Mouse (Mus musculus) lung, embryonic 15.5 days (tissue): ENCODE measurements around the gene Per3. TPM values are rescaled to one million over a fixed set of nuclear protein-coding genes. Genes with fewer than 3 reads are reported as not detected.
A peak's percentile ranks its signal among the peaks of the same experiment; 100 is the strongest.

Experiments
- ATAC-seq: fragments of 200-750 bp; cut with Nextera tagmentation; 2 replicates; pipeline ENCODE4 v1.8.0; 2017; ENCODE audit warnings: moderate number of reproducible peaks, borderline replicate concordance; ENCODE audit not compliant: low FRiP score, low TSS enrichment; ENCODE audit errors: extremely low read depth
- H3K27ac ChIP-seq: fragments of 300-500 bp; sonication (generic); 2 replicates; pipeline ENCODE4 v1.5.1; 2015; ENCODE audit warnings: moderate library complexity, mild to moderate bottlenecking, inconsistent platforms
- H3K27me3 ChIP-seq: fragments of 300-500 bp; sonication (generic); 2 replicates; pipeline ENCODE4 v1.6.1; 2015; ENCODE audit warnings: inconsistent platforms
- H3K36me3 ChIP-seq: fragments of 300-500 bp; sonication (generic); 2 replicates; pipeline ENCODE4 v1.6.1; 2015; ENCODE audit warnings: inconsistent platforms
- H3K4me1 ChIP-seq: fragments of 300-500 bp; sonication (generic); 2 replicates; pipeline ENCODE4 v1.6.1; 2015; ENCODE audit warnings: inconsistent platforms
- H3K4me2 ChIP-seq: fragments of 300-500 bp; sonication (generic); 2 replicates; pipeline ENCODE4 v1.6.1; 2015; ENCODE audit warnings: inconsistent platforms, mild to moderate bottlenecking, moderate library complexity
- H3K4me3 ChIP-seq: fragments of 300-500 bp; sonication (generic); 2 replicates; pipeline ENCODE4 v1.5.1; 2015; ENCODE audit warnings: mild to moderate bottlenecking, inconsistent platforms
- H3K9ac ChIP-seq: fragments of 300-500 bp; sonication (generic); 2 replicates; pipeline ENCODE4 v1.6.1; 2015; ENCODE audit warnings: inconsistent platforms
- H3K9me3 ChIP-seq: fragments of 300-500 bp; sonication (generic); 2 replicates; pipeline ENCODE4 v1.6.1; 2016; ENCODE audit warnings: inconsistent platforms
- WGBS: fragments of 180-500 bp; shearing (Covaris S2); methylation state at CpG from one replicate; pipeline ENCODE4 v1.1.7; 2015; 5-methylcytosine and 5-hydroxymethylcytosine counted together
- polyA plus RNA-seq: library from polyadenylated mRNA; unstranded; fragments of >200 nt; fragmentation: Nextera tagmentation; extraction: Ambion mirVana; gene quantifications from 2 replicates; pipeline ENCODE4 v1.2.1, GENCODE M21; 2015

The Per3 gene
- polyA plus RNA-seq, 1 experiment from 2014 or later: 8.3 TPM

GRCm38 (mm10) chr4:150975145-150975544 lies 69.3 kb downstream of the Per3 start:
- no peak for ATAC-seq
- no peaks in the 10 kb centered on the region for H3K9me3 ChIP-seq
- H3K36me3 ChIP-seq: no peaks in the 10 kb centered on the region
- no peak overlapping the region for H3K4me3 ChIP-seq
- H3K27ac ChIP-seq: no peak overlapping the region
- H3K4me2 ChIP-seq: no peak overlapping the region
- 13% methylated on average over 1 of the region's 1 CpGs for WGBS
- H3K9ac ChIP-seq: no peak overlapping the region
- no peaks in the 10 kb centered on the region for H3K27me3 ChIP-seq
- no peaks in the 10 kb centered on the region for H3K4me1 ChIP-seq

GRCm38 (mm10) chr4:150973264-150973663 lies 71.2 kb downstream of the Per3 start:
- WGBS: 82% methylated on average over 8 of the region's 8 CpGs
- H3K4me3 ChIP-seq: no peak overlapping the region
- no peaks in the 10 kb centered on the region for H3K4me1 ChIP-seq
- no peaks in the 10 kb centered on the region for H3K36me3 ChIP-seq
- H3K4me2 ChIP-seq: no peak overlapping the region
- H3K27ac ChIP-seq: no peak overlapping the region
- H3K9me3 ChIP-seq: no peaks in the 10 kb centered on the region
- no peak for ATAC-seq
- no peak overlapping the region for H3K9ac ChIP-seq
- no peaks in the 10 kb centered on the region for H3K27me3 ChIP-seq

DNA sequence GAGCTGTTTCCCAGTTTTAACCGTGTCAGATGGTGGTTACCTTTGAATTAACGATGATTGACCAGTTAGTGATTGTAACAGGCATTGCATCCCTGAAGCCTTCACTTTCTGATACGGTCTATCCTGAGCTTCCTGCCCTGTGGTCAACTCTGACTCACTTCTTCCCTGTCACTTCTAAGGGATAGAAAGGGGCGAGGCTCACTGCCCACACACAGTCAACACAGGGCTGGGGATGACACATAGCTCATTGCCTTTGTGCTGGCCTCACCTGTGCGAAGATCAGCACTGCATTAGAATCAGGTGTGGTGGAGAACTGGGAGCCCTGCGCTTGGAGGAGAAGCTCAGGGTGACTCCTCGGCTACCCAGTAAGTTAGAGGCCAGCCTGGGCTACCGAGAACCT lies 75.5 kb downstream of the Per3 start:
- no peak overlapping the region for H3K9ac ChIP-seq
- no peaks in the 10 kb centered on the region for H3K27me3 ChIP-seq
- H3K4me1 ChIP-seq: no peaks in the 10 kb centered on the region
- no peak overlapping the region for H3K27ac ChIP-seq
- WGBS: 83% methylated on average over 8 of the region's 8 CpGs
- ATAC-seq: no peak
- H3K36me3 ChIP-seq: no peaks in the 10 kb centered on the region
- no peak overlapping the region for H3K4me3 ChIP-seq
- no peak overlapping the region for H3K4me2 ChIP-seq
- H3K9me3 ChIP-seq: no peaks in the 10 kb centered on the region

- no peaks in the 10 kb centered on the region for H3K36me3 ChIP-seq
- no peak overlapping the region for H3K4me2 ChIP-seq
- H3K9me3 ChIP-seq: no peaks in the 10 kb centered on the region
- no peak overlapping the region for H3K27ac ChIP-seq
- 13% methylated on average over 7 of the region's 7 CpGs for WGBS
- no peak overlapping the region for H3K9ac ChIP-seq
- H3K4me3 ChIP-seq: no peak overlapping the region
- H3K4me1 ChIP-seq: 0 out of 2 replicates have a peak, but pooled peaks cover 4% of the 10 kb centered on the region
- ATAC-seq: no peak
- H3K27me3 ChIP-seq: no peaks in the 10 kb centered on the region
Measured at GRCm38 (mm10) chr4:150966556-150966955, 77.9 kb downstream of the Per3 start.

- Histone ChIP-seq H3K4me3 (no peak overlapping the region), H3K4me1 (0 out of 2 replicates have a peak, but pooled peaks cover 4% of the 10 kb centered on the region), H3K9ac (no peak overlapping the region), H3K36me3 (no peaks in the 10 kb centered on the region), H3K27ac (no peak overlapping the region), H3K4me2 (no peak overlapping the region), H3K27me3 (no peaks in the 10 kb centered on the region), H3K9me3 (no peaks in the 10 kb centered on the region)
- 63% methylated on average over 11 of the region's 11 CpGs for WGBS
- no peak for ATAC-seq
Measured at GRCm38 (mm10) chr4:150965555-150965951, 78.9 kb downstream of the Per3 start.

DNA sequence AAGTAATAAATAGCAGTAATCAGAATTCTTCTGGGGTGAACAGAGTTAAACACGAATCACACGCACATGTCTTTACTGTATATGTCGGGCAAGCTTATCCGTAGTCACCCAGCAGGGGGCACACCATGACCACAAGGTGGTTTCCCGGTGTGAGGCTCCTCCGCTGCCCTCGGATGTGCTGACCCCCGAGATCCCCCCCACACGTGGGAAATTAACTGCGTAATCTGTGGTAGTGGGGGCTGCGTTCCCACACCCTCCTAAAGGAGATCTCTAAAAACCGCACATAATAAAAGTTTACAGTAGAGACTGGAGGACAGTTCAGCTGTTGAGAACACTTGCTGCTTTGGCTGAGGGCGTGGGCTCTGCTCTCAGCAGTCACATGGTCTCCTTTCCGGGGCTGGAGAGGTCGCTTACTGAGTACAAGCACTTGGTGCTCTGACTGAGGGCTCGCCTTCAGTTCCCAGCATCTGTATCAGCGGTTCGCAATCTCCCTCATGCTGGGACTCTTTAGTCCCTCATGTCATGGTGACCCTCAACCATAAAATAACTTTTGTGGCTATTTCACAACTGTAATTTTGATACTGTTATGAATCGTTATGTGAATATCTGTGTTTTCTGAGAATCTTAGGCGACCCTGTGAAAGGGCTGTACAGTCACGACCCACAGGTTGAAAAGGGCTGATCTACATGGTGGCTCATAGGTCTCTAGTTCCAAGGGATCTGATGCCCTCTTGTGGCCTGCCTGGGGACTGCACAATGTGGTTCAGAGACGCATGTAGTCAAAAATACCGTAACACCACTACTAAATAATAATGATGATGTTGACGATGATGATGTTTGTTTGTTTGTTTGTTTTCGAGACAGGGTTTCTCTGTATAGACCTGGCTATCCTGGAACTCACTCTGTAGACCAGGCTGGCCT lies 79.6 kb downstream of the Per3 start:
- no peak overlapping the region for H3K9ac ChIP-seq
- no peaks in the 10 kb centered on the region for H3K27me3 ChIP-seq
- no peaks in the 10 kb centered on the region for H3K36me3 ChIP-seq
- 11% methylated on average over 25 of the region's 25 CpGs for WGBS
- H3K27ac ChIP-seq: no peak overlapping the region
- peak overlapping the region; percentile 23 for H3K4me3 ChIP-seq
- no peak for ATAC-seq
- H3K9me3 ChIP-seq: no peaks in the 10 kb centered on the region
- H3K4me2 ChIP-seq: peak overlapping the region; percentile 44
- 0 out of 2 replicates have a peak, but pooled peaks cover 4% of the 10 kb centered on the region for H3K4me1 ChIP-seq

- Histone ChIP-seq H3K36me3 (no peaks in the 10 kb centered on the region), H3K9me3 (no peaks in the 10 kb centered on the region), H3K4me3 (no peak overlapping the region), H3K27ac (no peak overlapping the region), H3K4me1 (0 out of 2 replicates have a peak, but pooled peaks cover 4% of the 10 kb centered on the region), H3K9ac (no peak overlapping the region), H3K27me3 (no peaks in the 10 kb centered on the region), H3K4me2 (no peak overlapping the region)
- ATAC-seq: no peak
- 66% methylated on average over 2 of the region's 2 CpGs for WGBS
Measured at GRCm38 (mm10) chr4:150963711-150964110, 80.8 kb downstream of the Per3 start.

DNA sequence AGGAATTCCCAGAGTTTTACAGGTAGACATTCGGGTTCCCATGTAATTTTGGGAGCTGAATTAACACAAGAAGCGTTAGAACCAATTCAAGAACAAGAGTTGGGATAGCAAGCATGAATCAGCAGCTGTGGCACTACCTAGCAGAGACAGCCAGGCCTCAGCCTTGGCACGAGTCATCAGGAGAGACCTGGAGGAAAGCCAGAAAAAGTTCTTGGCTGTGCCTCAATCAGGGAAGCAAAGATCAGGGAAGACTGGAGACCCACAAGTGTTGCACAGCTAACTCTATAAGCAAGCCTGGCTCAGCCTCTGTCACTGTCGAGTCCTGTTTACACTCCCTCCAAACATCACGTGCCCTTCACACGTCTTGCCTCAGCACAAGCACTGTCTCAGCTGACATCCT lies 82.2 kb downstream of the Per3 start:
- no peak overlapping the region for H3K4me2 ChIP-seq
- H3K4me1 ChIP-seq: 0 out of 2 replicates have a peak, but pooled peaks cover 4% of the 10 kb centered on the region
- no peaks in the 10 kb centered on the region for H3K36me3 ChIP-seq
- 32% methylated on average over 6 of the region's 6 CpGs for WGBS
- H3K9me3 ChIP-seq: no peaks in the 10 kb centered on the region
- H3K9ac ChIP-seq: no peak overlapping the region
- no peak overlapping the region for H3K27ac ChIP-seq
- ATAC-seq: no peak
- no peak overlapping the region for H3K4me3 ChIP-seq
- no peaks in the 10 kb centered on the region for H3K27me3 ChIP-seq

DNA sequence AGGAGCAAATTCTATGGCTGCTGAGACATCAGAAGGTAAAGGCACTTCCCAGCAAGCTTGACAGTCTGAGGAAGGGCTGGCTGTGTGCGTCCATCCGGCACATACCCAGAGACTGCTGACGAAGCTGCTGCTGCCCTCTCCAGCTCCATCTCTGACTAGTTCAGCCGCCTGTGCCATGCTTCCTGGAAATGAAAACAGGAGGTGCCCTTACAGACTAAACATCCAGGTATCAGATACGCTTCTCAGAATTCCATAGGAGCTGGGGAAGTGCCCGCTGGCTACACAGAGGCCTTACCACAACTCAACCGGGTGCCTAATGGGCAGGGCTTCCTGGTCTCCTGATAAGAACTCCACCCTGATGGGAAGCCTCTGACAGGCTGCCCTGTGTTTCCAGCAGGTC lies 85.9 kb downstream of the Per3 start:
- H3K4me1 ChIP-seq: 0 out of 2 replicates have a peak, but pooled peaks cover 7% of the 10 kb centered on the region
- no peak overlapping the region for H3K4me2 ChIP-seq
- no peaks in the 10 kb centered on the region for H3K27me3 ChIP-seq
- 65% methylated on average over 7 of the region's 7 CpGs for WGBS
- H3K9me3 ChIP-seq: no peaks in the 10 kb centered on the region
- no peak overlapping the region for H3K4me3 ChIP-seq
- no peak overlapping the region for H3K27ac ChIP-seq
- ATAC-seq: no peak
- H3K36me3 ChIP-seq: no peaks in the 10 kb centered on the region
- H3K9ac ChIP-seq: no peak overlapping the region

DNA sequence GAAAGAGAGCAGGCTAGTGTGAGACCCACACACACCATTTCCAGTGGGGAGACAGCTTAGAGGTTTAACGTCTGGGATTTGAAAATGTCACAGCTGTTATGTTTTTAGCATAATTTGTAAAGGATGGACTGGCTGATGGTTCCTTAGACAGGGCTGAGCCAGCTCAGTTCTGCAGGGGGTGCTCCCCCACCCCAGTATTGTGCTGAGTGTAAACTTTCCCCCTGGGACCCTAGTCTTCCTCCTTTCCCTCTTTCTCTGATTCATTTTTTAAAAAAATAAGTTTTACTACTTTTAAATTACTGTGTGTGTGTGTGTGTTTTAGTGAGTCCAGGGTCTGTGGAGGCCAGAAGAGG lies 87.4 kb downstream of the Per3 start:
- H3K4me2 ChIP-seq: no peak overlapping the region
- no peak overlapping the region for H3K9ac ChIP-seq
- no peak overlapping the region for H3K4me3 ChIP-seq
- no peak overlapping the region for H3K27ac ChIP-seq
- H3K36me3 ChIP-seq: no peaks in the 10 kb centered on the region
- H3K27me3 ChIP-seq: no peaks in the 10 kb centered on the region
- H3K9me3 ChIP-seq: no peaks in the 10 kb centered on the region
- 0 out of 2 replicates have a peak, but pooled peaks cover 5% of the 10 kb centered on the region for H3K4me1 ChIP-seq
- WGBS: 41% methylated on average over 1 of the region's 1 CpGs
- 0 out of 2 replicates have a peak, but pooled peaks have one; percentile 5 for ATAC-seq

GRCm38 (mm10) chr4:150956369-150957105 lies 87.9 kb downstream of the Per3 start:
- Histone ChIP-seq H3K27me3 (no peaks in the 10 kb centered on the region), H3K9ac (no peak overlapping the region), H3K4me3 (no peak overlapping the region), H3K4me2 (no peak overlapping the region), H3K27ac (no peak overlapping the region), H3K9me3 (no peaks in the 10 kb centered on the region), H3K36me3 (no peaks in the 10 kb centered on the region), H3K4me1 (0 out of 2 replicates have a peak, but pooled peaks cover 3% of the 10 kb centered on the region)
- ATAC-seq: 0 out of 2 replicates have a peak, but pooled peaks have one; percentile 39
- WGBS: 49% methylated on average over 13 of the region's 13 CpGs
